Mouse (Mus musculus) stomach, embryonic 16.5 days (tissue): ENCODE results near the gene Tmem106b. TPM values are rescaled to one million over a fixed set of nuclear protein-coding genes. Genes with fewer than 3 reads are reported as not detected.

Source experiments
- ATAC-seq: fragments of 200-750 bp; cut with Nextera tagmentation; 2 replicates; pipeline ENCODE4 v1.8.0; 2017; ENCODE audit warnings: moderate number of reproducible peaks, moderate TSS enrichment; ENCODE audit not compliant: insufficient read depth, low FRiP score
- H3K27ac ChIP-seq: fragments of 300-500 bp; sonication (generic); 2 replicates; pipeline ENCODE4 v1.5.1; 2014; ENCODE audit warnings: low read length
- H3K27me3 ChIP-seq: fragments of 300-500 bp; sonication (generic); 2 replicates; pipeline ENCODE4 v1.6.1; 2014; ENCODE audit warnings: low read length, control low read depth, mixed read lengths; ENCODE audit not compliant: control insufficient read depth, insufficient read depth
- H3K36me3 ChIP-seq: fragments of 300-500 bp; sonication (generic); 2 replicates; pipeline ENCODE4 v1.6.1; 2014; ENCODE audit warnings: low read length; ENCODE audit not compliant: control insufficient read depth, insufficient read depth
- H3K4me1 ChIP-seq: fragments of 300-500 bp; sonication (generic); 2 replicates; pipeline ENCODE4 v1.6.1; 2014; ENCODE audit warnings: low read length, control low read depth, mixed read lengths; ENCODE audit not compliant: control insufficient read depth, insufficient read depth
- H3K4me2 ChIP-seq: fragments of 300-500 bp; sonication (generic); 2 replicates; pipeline ENCODE4 v1.6.1; 2014; ENCODE audit warnings: low read depth, low read length, mixed read lengths
- H3K4me3 ChIP-seq: fragments of 300-500 bp; sonication (generic); replicated peaks from 2 replicates; pipeline ENCODE4 v1.5.1; 2014; ENCODE audit warnings: mild to moderate bottlenecking, low read length
- H3K9ac ChIP-seq: fragments of 300-500 bp; sonication (generic); 2 replicates; pipeline ENCODE4 v1.6.1; 2014; ENCODE audit warnings: low read length
- H3K9me3 ChIP-seq: fragments of 300-500 bp; sonication (generic); replicated peaks from 2 replicates; pipeline ENCODE4 v1.6.1; 2016; ENCODE audit warnings: low read length, control low read depth; ENCODE audit not compliant: control insufficient read depth
- WGBS: fragments of 180-500 bp; shearing (Covaris S2); extraction: QIAGEN DNeasy Blood & Tissue Kit; methylation state at CpG from one replicate; pipeline ENCODE4 v1.1.7; 2014; 5-methylcytosine and 5-hydroxymethylcytosine counted together
- polyA plus RNA-seq: library from polyadenylated mRNA; unstranded; fragments of >200 nt; fragmentation: Nextera tagmentation; extraction: Ambion mirVana; gene quantifications from 2 replicates; pipeline ENCODE4 v1.2.1, GENCODE M21; 2015

Tmem106b gene
- polyA plus RNA-seq, 1 experiment from 2014 or later: 41.3 TPM

- Histone ChIP-seq H3K4me3 (peak overlapping the region; percentile 99), H3K4me2 (peak overlapping the region; percentile 78), H3K9ac (peak overlapping the region; percentile 98), H3K9me3 (no peaks in the 10 kb centered on the region), H3K27me3 (no peaks in the 10 kb centered on the region), H3K4me1 (peaks cover 7% of the 10 kb centered on the region), H3K27ac (peak overlapping the region; percentile 74), H3K36me3 (peaks cover 2% of the 10 kb centered on the region; the same call in 1 of the 2 replicates)
- under 1% methylated on average over 11 of the region's 11 CpGs for WGBS
- ATAC-seq: peak; percentile 8; the same call in 1 of the 2 replicates
Observed at GRCm38 (mm10) chr6:13070147-13070425, 527 bp downstream of the Tmem106b start.

DNA sequence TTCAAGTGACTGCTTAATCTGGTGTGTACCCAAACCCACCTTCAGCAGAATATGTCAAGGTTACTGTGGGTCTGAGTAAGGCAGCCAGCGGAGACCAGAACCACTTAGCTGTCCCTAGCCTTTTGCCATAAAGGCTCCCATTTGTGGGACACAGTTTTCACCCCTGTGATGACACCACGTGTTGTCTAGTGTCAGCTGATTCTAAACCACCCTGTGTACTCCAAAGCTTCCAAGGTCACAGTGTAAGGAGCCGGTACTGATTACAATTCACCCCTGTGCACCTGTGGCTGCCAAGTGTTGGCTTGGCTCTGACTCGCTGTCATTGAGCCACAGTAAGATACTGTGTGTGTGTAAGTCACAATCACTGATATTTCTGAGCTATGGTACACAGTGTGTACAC, 926 bp downstream of the Tmem106b start:
- H3K27me3 ChIP-seq: no peaks in the 10 kb centered on the region
- no peaks in the 10 kb centered on the region for H3K9me3 ChIP-seq
- no peak for ATAC-seq
- H3K4me1 ChIP-seq: peaks cover 7% of the 10 kb centered on the region
- peak overlapping the region; percentile 98 for H3K9ac ChIP-seq
- H3K4me2 ChIP-seq: peak overlapping the region; percentile 78
- 0 out of 2 replicates have a peak overlapping the region, but pooled peaks have one; percentile 74 for H3K27ac ChIP-seq
- H3K4me3 ChIP-seq: peak overlapping the region; percentile 99
- WGBS: 41% methylated on average over 4 of the region's 4 CpGs
- peaks cover 2% of the 10 kb centered on the region; the same call in 1 of the 2 replicates for H3K36me3 ChIP-seq

- no peak for ATAC-seq
- peaks cover 2% of the 10 kb centered on the region; the same call in 1 of the 2 replicates for H3K36me3 ChIP-seq
- peaks cover 7% of the 10 kb centered on the region for H3K4me1 ChIP-seq
- 91% methylated on average over 4 of the region's 4 CpGs for WGBS
- no peak overlapping the region for H3K27ac ChIP-seq
- H3K4me2 ChIP-seq: no peak overlapping the region
- no peak overlapping the region for H3K4me3 ChIP-seq
- no peak overlapping the region for H3K9ac ChIP-seq
- H3K9me3 ChIP-seq: no peaks in the 10 kb centered on the region
- H3K27me3 ChIP-seq: no peaks in the 10 kb centered on the region
Observed at GRCm38 (mm10) chr6:13073036-13073435, 3.5 kb downstream of the Tmem106b start.

DNA sequence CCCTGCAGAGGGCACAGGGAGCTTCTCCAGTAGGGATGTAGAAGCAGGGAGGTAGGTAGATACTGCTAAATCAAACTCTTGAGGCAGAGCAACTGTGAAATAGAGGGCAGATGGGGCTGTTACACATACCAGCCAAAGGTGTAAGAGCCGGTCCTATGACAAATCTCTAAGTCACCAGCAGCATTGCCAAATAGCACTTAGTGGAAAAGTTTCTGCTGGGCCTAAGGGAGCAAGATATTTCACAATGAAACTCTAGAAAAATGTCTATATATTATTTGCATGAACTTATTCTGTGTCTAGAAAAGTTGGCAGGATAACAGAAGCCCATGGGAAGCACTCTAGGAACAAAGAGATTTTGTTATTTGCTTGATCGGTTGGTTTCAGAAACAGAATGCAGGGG, 4.3 kb downstream of the Tmem106b start:
- H3K4me1 ChIP-seq: peaks cover 7% of the 10 kb centered on the region
- WGBS: 67% methylated on average over 2 of the region's 2 CpGs
- no peaks in the 10 kb centered on the region for H3K9me3 ChIP-seq
- no peak overlapping the region for H3K4me2 ChIP-seq
- H3K27me3 ChIP-seq: no peaks in the 10 kb centered on the region
- H3K27ac ChIP-seq: no peak overlapping the region
- no peak overlapping the region for H3K4me3 ChIP-seq
- ATAC-seq: no peak
- no peak overlapping the region for H3K9ac ChIP-seq
- peaks cover 8% of the 10 kb centered on the region; the same call in 1 of the 2 replicates for H3K36me3 ChIP-seq

GRCm38 (mm10) chr6:13082881-13083280, 13.3 kb downstream of the Tmem106b start:
- peaks cover 19% of the 10 kb centered on the region; the same call in 1 of the 2 replicates for H3K36me3 ChIP-seq
- 92% methylated on average over 9 of the region's 9 CpGs for WGBS

GRCm38 (mm10) chr6:13096656-13097435, 27.3 kb downstream of the Tmem106b start:
- Histone ChIP-seq H3K4me2 (no peak overlapping the region), H3K4me3 (no peak overlapping the region), H3K36me3 (no peaks in the 10 kb centered on the region), H3K27me3 (no peaks in the 10 kb centered on the region), H3K9ac (no peak overlapping the region), H3K9me3 (no peaks in the 10 kb centered on the region), H3K4me1 (no peaks in the 10 kb centered on the region), H3K27ac (no peak overlapping the region)
- 66% methylated on average over 2 of the region's 2 CpGs for WGBS
- ATAC-seq: no peak

More at GRCm38 (mm10) chr6:13082881-13083280, 13.3 kb downstream of the Tmem106b start:
- H3K9me3 ChIP-seq: no peaks in the 10 kb centered on the region
- no peaks in the 10 kb centered on the region for H3K4me1 ChIP-seq
- H3K27me3 ChIP-seq: no peaks in the 10 kb centered on the region
- no peak overlapping the region for H3K9ac ChIP-seq
- H3K4me2 ChIP-seq: no peak overlapping the region
- ATAC-seq: no peak
- no peak overlapping the region for H3K27ac ChIP-seq
- no peak overlapping the region for H3K4me3 ChIP-seq

DNA sequence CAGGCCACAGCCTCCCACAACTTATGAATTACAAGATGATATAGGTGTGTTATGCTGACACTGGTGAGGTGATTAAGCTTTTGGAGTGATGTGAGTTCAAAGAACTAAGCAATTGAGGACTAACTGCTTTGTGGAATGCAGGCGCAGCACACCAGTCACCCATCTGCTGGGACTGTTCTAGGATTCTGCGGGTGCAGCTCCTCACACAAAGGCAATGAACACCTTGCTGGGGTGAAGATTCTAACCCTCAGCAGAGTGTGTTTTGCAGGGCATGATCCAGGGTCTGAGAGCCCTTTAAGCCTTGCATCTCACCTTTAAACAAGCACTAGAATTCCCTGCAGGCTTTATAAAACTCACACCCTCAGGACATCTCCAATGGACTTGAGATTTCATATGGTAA, 30.6 kb downstream of the Tmem106b start:
- Histone ChIP-seq H3K27ac (no peak overlapping the region), H3K4me3 (no peak overlapping the region), H3K9me3 (no peaks in the 10 kb centered on the region), H3K4me2 (no peak overlapping the region), H3K27me3 (no peaks in the 10 kb centered on the region), H3K9ac (no peak overlapping the region), H3K4me1 (no peaks in the 10 kb centered on the region), H3K36me3 (no peaks in the 10 kb centered on the region)
- 77% methylated on average over 2 of the region's 2 CpGs for WGBS
- no peak for ATAC-seq

DNA sequence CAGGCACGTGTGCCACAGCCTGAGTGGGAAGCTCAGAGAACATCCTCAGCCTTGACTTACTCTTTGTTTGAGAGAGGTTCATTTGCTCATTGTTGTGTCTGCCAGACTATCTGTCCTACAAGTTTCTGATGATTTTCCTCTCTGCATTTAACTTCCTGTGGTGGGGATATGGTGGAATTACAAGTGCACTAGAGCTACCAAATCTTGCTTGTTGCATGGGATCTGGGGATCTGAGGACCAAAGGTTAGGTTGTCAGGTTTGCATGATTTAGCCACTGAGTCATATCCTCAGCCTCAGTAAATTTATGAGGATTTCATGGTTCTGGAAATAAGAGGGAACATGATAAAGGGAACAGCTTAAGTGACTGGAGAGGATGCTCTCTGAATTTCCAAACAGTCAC, 39.1 kb downstream of the Tmem106b start:
- Histone ChIP-seq H3K27me3 (no peaks in the 10 kb centered on the region), H3K9ac (no peak overlapping the region), H3K4me3 (no peak overlapping the region), H3K27ac (no peak overlapping the region), H3K4me2 (no peak overlapping the region), H3K4me1 (no peaks in the 10 kb centered on the region), H3K36me3 (no peaks in the 10 kb centered on the region), H3K9me3 (no peaks in the 10 kb centered on the region)
- ATAC-seq: no peak
- WGBS: 61% methylated on average over 1 of the region's 1 CpGs

- ATAC-seq: no peak
- Histone ChIP-seq H3K27ac (no peak overlapping the region), H3K4me3 (no peak overlapping the region), H3K36me3 (no peaks in the 10 kb centered on the region), H3K4me2 (no peak overlapping the region), H3K9me3 (no peaks in the 10 kb centered on the region), H3K4me1 (no peaks in the 10 kb centered on the region), H3K27me3 (no peaks in the 10 kb centered on the region), H3K9ac (no peak overlapping the region)
- 86% methylated on average over 1 of the region's 1 CpGs for WGBS
Observed at GRCm38 (mm10) chr6:13137255-13137654, 67.7 kb downstream of the Tmem106b start.
